Mouse (Mus musculus) megakaryocyte-erythroid progenitor cell, adult 5 weeks (primary cell): ENCODE measurements around the gene Mfsd4b5. TPM values are rescaled to one million over a fixed set of nuclear protein-coding genes. Genes with fewer than 3 reads are reported as not detected.

ENCODE experiments used
- polyA plus RNA-seq: library from polyadenylated mRNA; stranded (reverse); fragments of >175 nt; gene quantifications from 2 replicates; pipeline ENCODE4 v1.2.3, GENCODE M21; 2012

Gene Mfsd4b5
- 0.10 TPM in 1 of 2 replicates, not detected in the other for polyA plus RNA-seq

DNA sequence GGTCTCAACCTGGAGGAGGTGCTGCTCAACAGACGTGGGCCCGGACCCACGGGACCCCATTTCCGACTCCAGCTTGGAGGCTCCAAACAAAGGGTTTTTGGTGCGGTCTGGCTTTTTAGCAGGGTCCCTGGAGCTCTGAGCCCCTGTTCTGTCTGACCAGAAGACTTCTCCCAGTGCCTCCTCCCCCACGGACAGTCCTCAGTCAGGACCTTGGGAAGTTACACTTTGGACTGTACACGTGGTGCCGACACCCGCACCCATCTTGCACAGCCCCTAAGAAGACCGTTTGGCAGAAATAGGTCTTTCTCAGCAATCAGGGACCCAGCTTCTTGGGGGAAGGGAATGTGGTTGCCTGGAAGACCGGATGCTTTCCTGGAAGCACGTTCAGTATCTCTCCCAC is at the start of gene Mfsd4b5:
Gene Mfsd4b5, minus strand, starts transcription at position 181 of the 400 bp plus-strand sequence.

GRCm38 (mm10) chr10:40024554-40025428 is 38.3 kb upstream of the Mfsd4b5 start, which contains the start of gene Mfsd4b1:
Mfsd4b1 (minus strand) TSS chr10:40025268.

GRCm38 (mm10) chr10:39959761-39960440 is 26.5 kb downstream of the Mfsd4b5 start, which contains the start of gene Mfsd4b3:
Mfsd4b3 (minus strand) TSS chr10:39960153.

GRCm38 (mm10) chr10:39926616-39927139 is 59.8 kb downstream of the Mfsd4b5 start, which contains the start of gene Mfsd4b2:
Mfsd4b2 (minus strand) TSS chr10:39926923.

Other genes with a start within 250 kb of the Mfsd4b5 start
- 0.68 and 1.1 TPM in 2 replicates for gene Mfsd4b4, start 87.4 kb downstream of the Mfsd4b5 start, polyA plus RNA-seq
- gene Mfsd4b2, start 59.7 kb downstream of the Mfsd4b5 start, polyA plus RNA-seq: not detected in 2 replicates
- gene Mfsd4b3, start 26.5 kb downstream of the Mfsd4b5 start, polyA plus RNA-seq: 0.09 TPM in 1 of 2 replicates, not detected in the other
- not detected in 2 replicates for gene Mfsd4b1, start 38.6 kb upstream of the Mfsd4b5 start, polyA plus RNA-seq
- 8.6 and 9.6 TPM in 2 replicates for gene Slc16a10, start 155.6 kb upstream of the Mfsd4b5 start, polyA plus RNA-seq